Mouse (Mus musculus) heart, postnatal 4 days (tissue): ENCODE measurements around the gene Ptpro. TPM values are rescaled to one million over a fixed set of nuclear protein-coding genes. Genes with fewer than 3 reads are reported as not detected.
"Not testable (repeated sequence)": the region's sequence is repeated elsewhere in the genome, so short reads cannot be mapped to it uniquely, and the experiment has no call there.

Experiments
- DNase-seq: peaks from one replicate; pipeline ENCODE4 v3.0.0; 2021
- total RNA-seq, 2 experiments: library from RNA; stranded (reverse); gene quantifications; 2 replicates each; pipeline ENCODE4 v1.2.3; 2021

The Ptpro gene
- total RNA-seq, 2 experiments from 2014 or later, result 3.0 to 4.8 TPM

GRCm38 (mm10) chr6:137457210-137457609 is 205.1 kb downstream of the Ptpro start:
- DNase-seq, result peak; percentile 37

DNA sequence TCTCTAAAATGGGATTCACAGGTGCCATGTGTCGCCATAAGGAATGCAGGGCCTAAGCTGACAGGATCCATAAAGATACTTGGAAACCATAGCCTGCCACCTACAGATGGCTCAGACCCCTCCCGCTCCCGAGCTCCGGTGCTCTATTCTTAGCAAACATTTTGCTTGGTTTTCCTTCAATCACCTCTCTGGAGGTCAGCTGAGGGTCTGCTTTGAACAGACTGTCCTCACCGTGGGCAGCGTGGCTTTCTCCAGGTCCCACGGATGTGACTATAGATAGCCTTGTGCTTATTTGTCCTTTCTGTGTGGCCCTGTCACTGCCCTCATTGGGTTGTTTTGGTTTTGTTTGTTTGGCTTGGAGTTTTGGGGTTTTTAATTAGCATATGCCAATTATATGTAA is 206.0 kb downstream of the Ptpro start:
- no peak for DNase-seq

GRCm38 (mm10) chr6:137463771-137464170 is 211.7 kb downstream of the Ptpro start:
- DNase-seq, result no peak

- peak; percentile 85 for DNase-seq
Measured at GRCm38 (mm10) chr6:137465253-137465652, 213.1 kb downstream of the Ptpro start.

DNA sequence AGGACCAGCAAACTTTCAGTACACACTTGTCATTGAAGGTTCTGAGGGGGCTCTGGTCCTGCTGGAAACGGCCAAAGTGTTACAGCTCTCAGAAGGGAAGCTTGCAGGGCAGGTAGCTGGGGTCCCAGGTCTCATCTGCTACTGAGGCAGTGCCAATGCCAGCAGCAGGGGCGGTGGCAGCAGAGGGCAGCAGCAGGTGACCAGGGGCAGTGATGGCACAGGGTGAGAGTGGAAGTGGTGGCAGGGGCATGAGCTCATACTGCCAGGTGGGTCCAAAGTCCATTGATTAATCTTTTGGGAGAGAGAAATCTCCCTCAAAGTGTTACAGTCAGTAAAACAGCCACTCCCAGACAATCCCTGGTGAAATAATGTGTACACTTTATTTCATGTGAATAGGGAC is 214.1 kb downstream of the Ptpro start:
- DNase-seq, result no peak

DNA sequence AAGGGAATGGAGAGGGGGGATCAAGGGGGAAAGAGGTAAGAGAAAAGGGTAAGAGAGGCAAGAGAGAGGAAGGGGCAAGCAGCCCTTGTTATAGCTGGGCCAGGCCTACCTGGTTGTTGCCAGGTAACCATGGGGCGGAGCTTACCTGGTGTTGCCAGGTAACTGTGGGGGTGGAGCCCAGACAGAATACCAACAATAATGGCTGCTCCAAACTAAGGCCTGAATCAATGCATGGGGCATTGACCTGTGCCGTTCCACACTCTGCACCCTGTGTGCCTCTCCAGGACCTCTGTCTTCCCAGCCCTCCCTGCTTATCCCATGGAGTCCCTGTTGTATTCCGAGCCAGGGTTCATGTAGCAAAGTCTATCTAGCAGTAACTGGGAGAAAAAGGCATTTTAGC is 215.6 kb downstream of the Ptpro start:
- no peak for DNase-seq

GRCm38 (mm10) chr6:137469541-137469940 is 217.4 kb downstream of the Ptpro start:
- no peak for DNase-seq

DNA sequence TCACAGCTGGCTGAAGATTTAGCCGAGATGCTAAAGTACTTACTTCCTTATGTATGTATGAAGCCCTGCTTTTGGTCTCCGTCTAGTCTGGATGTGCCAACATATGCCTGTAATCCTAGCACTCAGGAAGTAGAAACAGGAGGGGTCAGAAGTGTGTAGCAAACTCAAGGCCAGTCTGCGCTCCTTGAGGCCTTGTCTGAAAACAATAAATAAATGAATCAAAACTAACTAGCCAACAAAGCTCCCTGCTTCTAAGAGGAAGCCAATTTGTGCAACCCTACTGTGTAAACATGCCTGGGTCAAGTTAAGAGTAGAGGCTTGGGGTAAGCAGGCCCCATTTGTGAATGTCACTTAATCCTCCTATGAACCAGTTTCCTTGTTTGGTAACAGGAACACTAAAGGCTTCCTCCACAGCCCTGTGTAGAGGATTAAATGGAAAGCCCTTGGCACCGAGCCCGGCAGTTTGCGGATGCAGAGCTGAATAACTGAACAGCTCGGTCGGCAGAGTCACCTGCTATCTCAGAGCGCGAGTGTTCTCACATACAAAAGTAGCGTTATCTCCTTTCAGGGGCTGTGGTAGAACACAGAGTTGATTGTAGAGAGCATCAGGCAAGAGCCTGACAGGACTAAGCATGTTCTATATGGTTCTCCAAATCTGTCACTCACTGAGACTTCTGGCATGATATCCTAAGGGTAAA is 218.9 kb downstream of the Ptpro start:
- peak; percentile 95 for DNase-seq

DNA sequence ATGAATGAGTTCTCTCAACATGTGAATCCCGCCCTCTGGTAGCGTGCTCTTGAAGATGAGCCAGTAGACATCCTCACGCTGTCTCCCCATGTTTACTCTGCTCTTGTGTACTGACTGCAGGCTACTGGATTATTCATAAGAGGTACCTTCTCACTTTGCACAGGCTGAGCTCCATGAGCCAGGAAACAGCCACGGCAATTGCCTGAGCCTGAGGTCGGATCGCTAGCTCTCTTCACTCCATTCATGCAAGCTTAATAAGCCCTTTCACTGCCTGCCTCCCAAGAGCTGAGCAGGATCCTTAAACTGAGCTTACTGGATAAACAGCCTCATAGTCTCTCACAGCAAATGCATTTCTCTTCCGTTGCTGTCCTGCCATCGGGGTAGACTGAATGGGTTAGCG is 220.0 kb downstream of the Ptpro start:
- DNase-seq, result no peak

DNA sequence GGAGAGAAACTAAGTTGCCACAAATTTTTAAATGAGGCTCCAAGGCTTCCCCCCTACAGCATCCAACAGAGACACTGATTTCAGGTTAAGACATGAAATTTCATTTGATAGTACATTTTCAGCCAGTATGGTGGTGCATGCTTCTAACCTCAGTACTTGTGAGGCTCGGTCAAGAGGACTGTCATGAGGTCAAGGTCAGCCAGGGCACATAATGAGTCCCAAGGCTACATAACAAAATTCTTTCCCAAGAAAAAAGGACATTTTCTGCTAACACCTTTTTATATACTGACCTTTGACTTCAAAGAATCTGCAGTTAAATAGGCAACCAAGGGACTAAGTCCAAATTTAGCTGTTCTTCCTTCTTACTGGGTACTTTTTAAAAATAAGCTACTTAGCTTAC is 221.3 kb downstream of the Ptpro start:
- DNase-seq, result no peak

- not testable (repeated sequence) for DNase-seq
Measured at GRCm38 (mm10) chr6:137475695-137476094, 223.6 kb downstream of the Ptpro start.

GRCm38 (mm10) chr6:137482891-137483290 is 230.8 kb downstream of the Ptpro start:
- DNase-seq, result no peak

- DNase-seq, result peak; percentile 46
Measured at GRCm38 (mm10) chr6:137487443-137487842, 235.3 kb downstream of the Ptpro start.

GRCm38 (mm10) chr6:137490115-137490514 is 238.0 kb downstream of the Ptpro start:
- no peak for DNase-seq

- no peak for DNase-seq
Measured at GRCm38 (mm10) chr6:137491659-137492058, 239.5 kb downstream of the Ptpro start.

- DNase-seq, result no peak
Measured at GRCm38 (mm10) chr6:137492582-137492981, 240.5 kb downstream of the Ptpro start.

DNA sequence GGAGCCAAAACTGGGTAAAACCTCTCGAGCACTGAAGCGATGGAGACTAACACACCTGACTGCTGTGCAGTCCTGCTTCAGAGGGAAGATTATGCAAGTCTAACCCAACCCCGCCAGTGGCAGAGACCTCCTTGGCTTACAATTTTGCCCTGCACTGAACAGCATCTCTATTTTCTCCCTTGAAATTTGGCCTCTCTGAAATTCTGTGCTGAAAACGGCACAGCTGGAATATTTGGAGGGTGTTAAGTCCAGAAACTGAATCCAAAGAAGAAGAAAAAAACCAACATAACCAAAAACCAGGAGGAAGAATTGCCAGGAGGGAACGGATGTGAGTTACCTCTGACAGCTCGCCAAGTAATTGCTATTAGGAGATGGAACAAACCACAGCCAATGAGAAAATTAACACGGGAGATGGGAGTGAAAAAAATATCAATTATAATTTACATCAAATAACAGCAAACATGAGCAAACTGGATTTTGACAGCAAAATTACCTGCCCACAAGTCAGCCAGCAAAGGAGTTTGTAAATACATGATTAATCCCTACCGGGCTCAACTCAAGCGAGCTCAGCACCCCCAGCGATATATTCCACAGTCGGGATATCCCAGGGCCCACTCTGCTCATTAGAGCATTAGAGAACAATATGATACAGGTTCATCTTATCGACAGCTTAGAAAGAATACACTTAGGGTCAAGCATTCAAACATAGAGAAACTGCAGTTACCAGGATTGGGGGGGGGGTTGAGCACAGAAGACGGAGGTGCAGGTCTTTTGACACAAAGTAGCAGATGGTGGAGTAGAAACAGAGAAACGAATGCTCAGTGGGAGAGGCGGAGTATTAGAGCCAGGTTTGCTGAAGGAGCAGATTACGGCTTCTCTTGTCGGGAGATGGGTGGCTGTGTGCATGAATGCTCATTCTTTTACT is 241.4 kb downstream of the Ptpro start:
- no peak for DNase-seq

DNA sequence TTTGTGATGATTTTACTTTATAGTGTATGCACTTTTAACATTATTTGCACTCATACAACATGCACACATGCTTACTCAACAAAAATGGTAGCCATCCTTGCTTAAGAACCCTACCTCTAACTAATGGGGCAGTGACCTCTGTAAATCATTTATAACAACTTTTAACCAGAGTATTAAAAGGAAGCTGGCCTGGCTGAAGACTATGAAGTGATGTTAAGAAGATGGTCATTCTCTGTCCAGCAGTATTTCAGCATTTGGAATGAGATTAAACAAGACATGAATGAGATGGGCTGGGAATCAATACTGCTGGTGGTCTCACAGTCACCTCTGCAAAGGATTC is 242.0 kb downstream of the Ptpro start:
- no peak for DNase-seq

GRCm38 (mm10) chr6:137494801-137495200 is 242.7 kb downstream of the Ptpro start:
- DNase-seq, result no peak

DNA sequence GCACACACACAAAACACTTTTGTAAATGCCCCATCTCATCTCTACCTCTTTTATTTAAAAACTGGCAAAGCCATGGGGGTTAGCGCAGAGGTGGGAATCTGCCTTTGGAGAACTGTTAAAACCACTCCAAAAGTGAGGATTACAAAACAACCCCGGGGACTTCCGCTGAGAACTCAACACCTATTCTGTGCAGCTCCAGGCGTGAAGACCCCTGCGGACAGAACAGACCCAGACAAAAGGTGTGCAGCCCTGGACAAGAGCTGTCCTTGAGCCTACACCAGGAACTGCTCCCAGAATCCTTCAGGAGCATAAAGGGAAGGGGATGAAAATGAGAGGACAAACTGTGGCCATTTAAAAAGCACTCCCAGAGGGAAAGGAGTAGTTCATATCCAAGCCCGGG is 243.1 kb downstream of the Ptpro start:
- DNase-seq, result no peak

DNA sequence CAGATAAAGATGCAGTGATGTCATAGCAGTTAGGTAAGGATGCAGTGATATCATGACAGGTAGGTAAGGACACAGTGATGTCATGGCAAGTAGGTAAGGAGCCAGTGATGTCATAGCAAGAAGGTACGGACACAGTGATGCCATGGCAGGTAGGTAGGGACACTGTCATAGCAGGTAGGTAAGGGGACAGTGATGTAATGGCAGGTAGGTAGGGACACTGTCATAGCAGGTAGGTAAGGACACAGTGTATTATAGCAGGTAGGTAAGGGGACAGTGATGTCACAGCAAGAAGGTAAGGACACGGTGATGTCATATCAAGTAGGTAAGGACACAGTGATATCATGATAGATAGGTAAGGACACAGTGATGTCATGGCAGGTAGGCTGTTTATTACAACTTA is 244.4 kb downstream of the Ptpro start:
- DNase-seq, result no peak

GRCm38 (mm10) chr6:137497208-137497835 is 245.2 kb downstream of the Ptpro start:
- no peak for DNase-seq

GRCm38 (mm10) chr6:137498781-137499180 is 246.7 kb downstream of the Ptpro start:
- DNase-seq, result peak; percentile 26
